Mouse (Mus musculus) kidney, embryonic 16.5 days (tissue): Measurements from ENCODE around the gene Farp1. TPM values are rescaled to one million over a fixed set of nuclear protein-coding genes. Genes with fewer than 3 reads are reported as not detected.

Experiments used
- ATAC-seq: fragments of 200-750 bp; cut with Nextera tagmentation; 2 replicates; pipeline ENCODE4 v1.8.0; 2017; ENCODE audit warnings: moderate TSS enrichment; ENCODE audit not compliant: low FRiP score, low TSS enrichment
- H3K27ac ChIP-seq: fragments of 300-500 bp; sonication (generic); 2 replicates; pipeline ENCODE4 v1.5.1; 2014; ENCODE audit warnings: low read length
- H3K27me3 ChIP-seq: fragments of 300-500 bp; sonication (generic); 2 replicates; pipeline ENCODE4 v1.6.1; 2014; ENCODE audit warnings: low read length, control low read depth, mixed read lengths; ENCODE audit not compliant: insufficient read depth
- H3K36me3 ChIP-seq: fragments of 300-500 bp; sonication (generic); 2 replicates; pipeline ENCODE4 v1.6.1; 2014; ENCODE audit warnings: low read length, control low read depth, mixed read lengths; ENCODE audit not compliant: insufficient read depth
- H3K4me1 ChIP-seq: fragments of 300-500 bp; sonication (generic); 2 replicates; pipeline ENCODE4 v1.6.1; 2014; ENCODE audit warnings: low read length, control low read depth, mixed read lengths; ENCODE audit not compliant: insufficient read depth
- H3K4me2 ChIP-seq: fragments of 300-500 bp; sonication (generic); replicated peaks from 2 replicates; pipeline ENCODE4 v1.6.1; 2014; ENCODE audit warnings: low read depth, low read length
- H3K4me3 ChIP-seq: fragments of 300-500 bp; sonication (generic); 2 replicates; pipeline ENCODE4 v1.5.1; 2014; ENCODE audit warnings: mild to moderate bottlenecking, low read length
- H3K9ac ChIP-seq: fragments of 300-500 bp; sonication (generic); replicated peaks from 2 replicates; pipeline ENCODE4 v1.6.1; 2014; ENCODE audit warnings: low read length
- H3K9me3 ChIP-seq: fragments of 300-500 bp; sonication (generic); 2 replicates; pipeline ENCODE4 v1.6.1; 2016; ENCODE audit warnings: low read length, control low read depth
- WGBS: fragments of 180-500 bp; shearing (Covaris S2); extraction: QIAGEN DNeasy Blood & Tissue Kit; methylation state at CpG from one replicate; pipeline ENCODE4 v1.1.7; 2014; 5-methylcytosine and 5-hydroxymethylcytosine counted together
- polyA plus RNA-seq: library from polyadenylated mRNA; unstranded; fragments of >200 nt; fragmentation: Nextera tagmentation; extraction: Ambion mirVana; gene quantifications from 2 replicates; pipeline ENCODE4 v1.2.1, GENCODE M21; 2015

Gene Farp1
- polyA plus RNA-seq, 1 experiment from 2014 or later: 31.9 TPM

- ATAC-seq: no peak
- Histone ChIP-seq H3K36me3 (0 out of 2 replicates have a peak, but pooled peaks cover 2% of the 10 kb centered on the region), H3K4me1 (peaks cover 79% of the 10 kb centered on the region), H3K27me3 (no peaks in the 10 kb centered on the region), H3K9me3 (no peaks in the 10 kb centered on the region), H3K4me3 (no peak overlapping the region), H3K4me2 (peak overlapping the region; percentile 17; the same call in 1 of the 2 replicates), H3K9ac (peak overlapping the region; percentile 36; the same call in 1 of the 2 replicates), H3K27ac (peak overlapping the region; percentile 95)
- 46% methylated on average over 10 of the region's 10 CpGs for WGBS
Measured at GRCm38 (mm10) chr14:121107707-121108285, 72.8 kb downstream of the Farp1 start.

GRCm38 (mm10) chr14:121108439-121109115 is 73.6 kb downstream of the Farp1 start:
- 3% methylated on average over 8 of the region's 8 CpGs for WGBS

GRCm38 (mm10) chr14:121109116-121109504 is 74.1 kb downstream of the Farp1 start:
- no peaks in the 10 kb centered on the region for H3K36me3 ChIP-seq
- H3K9ac ChIP-seq: peak overlapping the region; percentile 46; the same call in 1 of the 2 replicates
- peak overlapping the region; percentile 33; the same call in 1 of the 2 replicates for H3K4me2 ChIP-seq
- no peaks in the 10 kb centered on the region for H3K9me3 ChIP-seq
- H3K27me3 ChIP-seq: no peaks in the 10 kb centered on the region
- 23% methylated on average over 9 of the region's 9 CpGs for WGBS
- H3K4me3 ChIP-seq: no peak overlapping the region
- peak overlapping the region; percentile 95 for H3K27ac ChIP-seq
- ATAC-seq: peak; percentile 7
- H3K4me1 ChIP-seq: peaks cover 67% of the 10 kb centered on the region

More at GRCm38 (mm10) chr14:121108439-121109115, 73.6 kb downstream of the Farp1 start:
- no peak overlapping the region for H3K4me3 ChIP-seq
- H3K9ac ChIP-seq: peak overlapping the region; percentile 36; the same call in 1 of the 2 replicates
- H3K36me3 ChIP-seq: no peaks in the 10 kb centered on the region
- H3K27ac ChIP-seq: peak overlapping the region; percentile 95
- peak; percentile 80 for ATAC-seq
- peak overlapping the region; percentile 33; the same call in 1 of the 2 replicates for H3K4me2 ChIP-seq
- H3K27me3 ChIP-seq: no peaks in the 10 kb centered on the region
- H3K4me1 ChIP-seq: peaks cover 71% of the 10 kb centered on the region
- no peaks in the 10 kb centered on the region for H3K9me3 ChIP-seq

- 57% methylated on average over 13 of the region's 13 CpGs for WGBS
- H3K27ac ChIP-seq: no peak overlapping the region
- H3K4me2 ChIP-seq: no peak overlapping the region
- H3K9ac ChIP-seq: no peak overlapping the region
- H3K4me3 ChIP-seq: no peak overlapping the region
- no peak for ATAC-seq
- H3K9me3 ChIP-seq: no peaks in the 10 kb centered on the region
- peaks cover 56% of the 10 kb centered on the region for H3K4me1 ChIP-seq
- peaks cover 3% of the 10 kb centered on the region; the same call in 1 of the 2 replicates for H3K36me3 ChIP-seq
- H3K27me3 ChIP-seq: no peaks in the 10 kb centered on the region
Measured at GRCm38 (mm10) chr14:121110492-121111267, 75.7 kb downstream of the Farp1 start.

GRCm38 (mm10) chr14:121112061-121112460 is 77.1 kb downstream of the Farp1 start:
- no peak overlapping the region for H3K4me3 ChIP-seq
- WGBS: 61% methylated on average over 8 of the region's 8 CpGs
- ATAC-seq: no peak
- no peak overlapping the region for H3K27ac ChIP-seq
- no peaks in the 10 kb centered on the region for H3K27me3 ChIP-seq
- peaks cover 3% of the 10 kb centered on the region; the same call in 1 of the 2 replicates for H3K36me3 ChIP-seq
- H3K9me3 ChIP-seq: no peaks in the 10 kb centered on the region
- H3K4me2 ChIP-seq: no peak overlapping the region
- no peak overlapping the region for H3K9ac ChIP-seq
- peaks cover 52% of the 10 kb centered on the region for H3K4me1 ChIP-seq

GRCm38 (mm10) chr14:121113785-121114184 is 78.8 kb downstream of the Farp1 start:
- Histone ChIP-seq H3K4me1 (peaks cover 48% of the 10 kb centered on the region), H3K27ac (no peak overlapping the region), H3K9me3 (no peaks in the 10 kb centered on the region), H3K27me3 (no peaks in the 10 kb centered on the region), H3K36me3 (peaks cover 3% of the 10 kb centered on the region; the same call in 1 of the 2 replicates), H3K4me2 (no peak overlapping the region), H3K4me3 (no peak overlapping the region), H3K9ac (no peak overlapping the region)
- WGBS: 78% methylated on average over 6 of the region's 6 CpGs
- no peak for ATAC-seq

GRCm38 (mm10) chr14:121116696-121117095 is 81.7 kb downstream of the Farp1 start:
- Histone ChIP-seq H3K4me1 (peaks cover 50% of the 10 kb centered on the region), H3K27ac (peak overlapping the region; percentile 70; the same call in 1 of the 2 replicates)
- 53% methylated on average over 4 of the region's 4 CpGs for WGBS

GRCm38 (mm10) chr14:121118860-121119259 is 83.9 kb downstream of the Farp1 start:
- Histone ChIP-seq H3K27ac (no peak overlapping the region; the same call in 1 of the 2 replicates), H3K27me3 (no peaks in the 10 kb centered on the region), H3K36me3 (peaks cover 3% of the 10 kb centered on the region), H3K4me1 (peaks cover 68% of the 10 kb centered on the region), H3K9ac (no peak overlapping the region), H3K4me3 (no peak overlapping the region), H3K9me3 (no peaks in the 10 kb centered on the region), H3K4me2 (no peak overlapping the region)
- WGBS: 73% methylated on average over 7 of the region's 7 CpGs
- ATAC-seq: no peak

More at GRCm38 (mm10) chr14:121116696-121117095, 81.7 kb downstream of the Farp1 start:
- Histone ChIP-seq H3K4me3 (no peak overlapping the region), H3K36me3 (peaks cover 3% of the 10 kb centered on the region), H3K9me3 (no peaks in the 10 kb centered on the region), H3K9ac (no peak overlapping the region), H3K27me3 (no peaks in the 10 kb centered on the region), H3K4me2 (no peak overlapping the region)
- peak; percentile 82 for ATAC-seq

GRCm38 (mm10) chr14:121121664-121122063 is 86.7 kb downstream of the Farp1 start:
- Histone ChIP-seq H3K27me3 (no peaks in the 10 kb centered on the region), H3K4me3 (no peak overlapping the region), H3K9ac (no peak overlapping the region), H3K27ac (peak overlapping the region; percentile 74), H3K36me3 (peaks cover 4% of the 10 kb centered on the region; the same call in 1 of the 2 replicates), H3K4me2 (no peak overlapping the region), H3K4me1 (peaks cover 77% of the 10 kb centered on the region), H3K9me3 (no peaks in the 10 kb centered on the region)
- ATAC-seq: no peak
- WGBS: 51% methylated on average over 3 of the region's 3 CpGs
